Mouse (Mus musculus) spleen, postnatal 14 days (tissue): ENCODE measurements around the gene Irf4.

ENCODE experiments used
- DNase-seq, 2 experiments: peaks; one replicate each; pipeline ENCODE4 v3.0.0; 2021 to 2022; ENCODE audit warnings: low spot score in 2 of 2

Gene Irf4

GRCm38 (mm10) chr13:30749021-30749556 is at the start of gene Irf4:
TSS of gene Irf4 (plus strand) at chr13:30749226.
- DNase-seq: peak; percentile 61 to 63

GRCm38 (mm10) chr13:30702695-30703094 is 46.3 kb upstream of the Irf4 start:
- no peak for DNase-seq

GRCm38 (mm10) chr13:30704246-30705095 is 44.6 kb upstream of the Irf4 start:
- DNase-seq: no peak

- DNase-seq: no peak
These were observed 38.0 kb upstream of the Irf4 start for GRCm38 (mm10) chr13:30711066-30711465.

DNA sequence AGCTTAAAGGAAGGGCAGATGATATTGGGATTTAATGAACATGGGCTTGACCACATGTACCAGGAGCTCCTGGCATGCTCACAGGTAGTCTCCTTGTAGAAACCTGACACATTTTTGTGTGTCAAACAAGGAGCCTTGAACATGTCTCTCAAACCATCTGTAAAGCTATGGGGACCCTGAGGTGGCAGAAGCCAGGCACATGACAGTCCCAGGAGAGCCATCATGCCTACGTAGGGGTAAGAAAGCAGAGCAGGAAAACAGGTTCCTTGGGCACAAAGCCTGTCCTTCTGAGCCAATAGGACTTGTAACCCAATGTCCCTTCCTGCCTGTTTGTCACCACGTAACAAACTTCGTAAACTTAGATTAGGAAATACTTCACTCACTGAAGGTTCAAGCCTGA is 37.3 kb upstream of the Irf4 start:
- no peak for DNase-seq

GRCm38 (mm10) chr13:30712280-30712679 is 36.7 kb upstream of the Irf4 start:
- DNase-seq: no peak

- DNase-seq: no peak
These were observed 35.4 kb upstream of the Irf4 start for GRCm38 (mm10) chr13:30713621-30714020.

DNA sequence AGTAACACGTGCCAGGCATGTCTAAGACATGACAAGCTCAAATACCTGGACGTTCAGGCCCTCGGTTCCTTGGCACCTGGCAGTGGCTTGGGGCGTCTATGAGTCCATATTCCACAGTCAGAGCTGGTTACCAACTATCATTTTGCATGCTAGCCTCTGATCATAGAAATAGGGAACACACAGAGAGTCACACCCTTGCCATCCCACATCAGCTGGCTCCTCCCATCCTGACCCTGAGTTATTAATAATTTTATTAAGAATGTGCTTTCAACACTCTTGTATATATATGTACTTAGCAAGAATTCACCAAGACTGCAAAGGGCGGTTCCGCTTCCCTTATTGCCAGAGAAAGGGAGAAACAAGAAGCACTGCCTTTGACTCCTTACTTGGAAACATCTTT is 34.5 kb upstream of the Irf4 start:
- DNase-seq: no peak

- DNase-seq: no peak
These were observed 34.0 kb upstream of the Irf4 start for GRCm38 (mm10) chr13:30715060-30715459.

DNA sequence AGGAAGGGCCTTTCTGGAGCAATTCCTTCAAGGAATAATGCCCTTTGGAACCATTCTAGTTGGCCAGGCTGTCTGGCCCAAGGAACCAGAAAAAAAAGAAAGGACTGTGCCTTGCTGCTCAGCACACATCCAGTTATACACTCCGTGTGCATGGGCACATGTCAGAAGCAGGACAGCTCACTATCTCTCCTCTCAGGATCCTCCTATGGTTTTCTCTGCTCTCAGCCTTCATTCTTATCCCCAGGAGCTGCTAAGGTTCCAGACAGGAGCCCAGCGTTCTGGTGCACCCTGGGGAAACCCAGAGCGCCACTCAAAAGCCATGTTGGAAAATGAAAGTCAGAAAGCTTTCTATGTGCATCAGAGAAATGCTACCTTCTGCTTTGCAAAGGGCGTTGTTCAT is 33.5 kb upstream of the Irf4 start:
- DNase-seq: no peak

- DNase-seq: no peak
These were observed 32.4 kb upstream of the Irf4 start for GRCm38 (mm10) chr13:30716611-30717010.

- DNase-seq: no peak
These were observed 26.4 kb upstream of the Irf4 start for GRCm38 (mm10) chr13:30722601-30723000.

GRCm38 (mm10) chr13:30723258-30723657 is 25.8 kb upstream of the Irf4 start:
- no peak for DNase-seq

DNA sequence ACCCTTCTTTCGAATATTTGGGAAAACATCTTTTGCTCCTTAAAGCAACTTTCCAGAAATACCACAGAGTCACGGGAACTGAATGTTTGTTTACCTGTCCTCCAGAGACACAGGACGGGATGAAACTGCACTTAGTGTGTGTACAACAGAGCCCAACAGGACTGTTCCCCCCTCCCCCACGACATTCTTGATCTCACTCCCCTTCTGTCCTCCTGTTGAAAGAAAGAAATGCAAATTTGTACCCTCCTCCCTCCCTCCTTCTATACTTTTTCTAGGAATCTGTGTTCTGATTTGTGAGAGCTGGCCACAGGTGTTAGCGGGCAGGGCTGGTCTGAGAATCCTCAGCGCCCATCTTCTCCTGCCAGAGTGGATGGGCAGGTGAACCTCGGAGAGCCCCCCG is 25.2 kb upstream of the Irf4 start:
- no peak for DNase-seq

- DNase-seq: no peak
These were observed 24.2 kb upstream of the Irf4 start for GRCm38 (mm10) chr13:30724691-30725271.

DNA sequence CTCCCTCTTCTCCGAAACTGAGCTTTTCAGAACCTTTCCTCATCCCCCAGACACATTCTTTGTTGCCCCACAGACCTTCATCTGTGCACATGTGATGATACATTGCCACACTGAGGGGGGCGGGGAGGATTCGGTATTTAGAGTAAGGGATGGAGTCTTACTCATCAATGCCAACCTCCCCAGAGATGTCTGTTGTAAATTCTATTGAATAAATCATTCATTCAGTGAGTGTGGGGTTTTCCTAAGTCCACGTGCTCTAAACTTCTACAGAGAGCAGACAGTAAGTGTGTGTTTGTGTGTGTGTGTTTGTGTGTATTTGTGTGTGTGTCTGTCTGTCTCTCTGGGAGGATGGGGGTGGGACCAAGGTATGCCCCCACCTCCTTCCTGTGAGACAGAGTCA is 22.1 kb upstream of the Irf4 start:
- no peak for DNase-seq

DNA sequence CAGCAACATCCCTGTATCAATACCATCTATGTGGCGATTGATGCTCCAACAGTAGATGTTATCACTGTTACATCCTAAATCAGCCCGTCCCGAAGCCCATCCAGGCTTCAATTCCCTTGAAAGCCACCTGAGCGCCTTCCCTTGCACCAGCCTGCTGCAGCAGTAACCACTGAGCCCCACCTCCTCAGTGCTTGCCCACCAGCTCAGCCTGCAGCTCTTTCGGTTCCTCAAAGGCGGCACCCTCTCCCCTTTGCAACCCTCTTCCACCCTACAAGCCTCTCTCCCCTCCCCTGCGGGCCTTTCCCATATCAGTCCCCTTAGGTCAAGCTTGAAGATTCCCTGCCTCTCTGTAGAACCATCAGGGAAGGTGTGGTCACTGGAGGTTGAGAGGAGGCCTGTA is 20.9 kb upstream of the Irf4 start:
- DNase-seq: peak in 1 of 2 experiments; percentile 34

DNA sequence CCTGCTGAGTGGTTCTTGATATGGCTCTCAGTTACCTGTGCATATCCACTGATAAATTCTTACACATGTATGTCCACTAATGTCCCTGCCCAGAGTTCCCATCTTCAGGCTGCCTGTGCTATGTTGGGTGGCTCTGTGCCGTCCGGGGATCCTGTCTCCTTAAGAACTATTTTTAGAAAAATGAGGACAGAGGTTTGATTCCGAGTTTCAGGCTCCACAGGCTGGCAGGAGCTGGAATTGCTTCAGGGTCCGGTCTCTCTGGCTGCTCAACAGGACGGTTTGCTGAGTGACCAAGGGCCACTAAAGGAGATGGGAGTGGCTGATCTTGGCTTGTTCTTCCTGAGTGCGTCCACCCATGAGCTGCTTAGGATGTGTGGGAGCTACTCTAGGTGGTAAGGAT is 19.8 kb upstream of the Irf4 start:
- no peak for DNase-seq

DNA sequence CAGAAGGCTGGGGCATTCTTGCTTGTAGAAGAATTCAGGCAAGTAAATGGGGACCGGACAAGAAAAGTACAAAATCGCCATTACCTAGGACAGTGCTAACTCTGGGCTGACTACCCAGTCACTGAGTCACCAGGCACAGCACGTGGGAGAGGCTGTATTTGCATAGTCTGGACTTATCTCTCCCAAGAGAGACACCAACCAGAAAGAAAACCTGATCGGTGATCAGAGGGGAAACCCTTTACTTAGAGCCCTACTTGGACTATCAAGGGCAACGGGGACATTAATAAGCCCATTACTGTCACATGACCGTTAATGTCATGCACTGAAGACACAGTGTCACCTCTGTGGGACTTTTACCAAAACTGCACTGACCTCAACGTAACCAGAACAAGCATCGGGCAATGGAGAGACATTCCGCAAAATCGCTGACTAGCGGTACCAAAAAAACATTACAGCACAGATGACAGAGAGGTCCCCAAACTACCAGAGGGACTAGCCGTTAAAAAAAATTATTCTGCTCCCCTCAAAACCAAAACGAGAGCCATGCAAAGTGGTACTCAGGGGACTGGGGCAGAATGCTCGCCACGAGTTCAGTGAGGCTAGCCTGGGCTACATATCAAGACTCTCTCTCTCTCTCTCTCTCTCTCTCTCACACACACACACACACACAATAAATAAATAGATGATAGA is 18.8 kb upstream of the Irf4 start:
- DNase-seq: no peak

DNA sequence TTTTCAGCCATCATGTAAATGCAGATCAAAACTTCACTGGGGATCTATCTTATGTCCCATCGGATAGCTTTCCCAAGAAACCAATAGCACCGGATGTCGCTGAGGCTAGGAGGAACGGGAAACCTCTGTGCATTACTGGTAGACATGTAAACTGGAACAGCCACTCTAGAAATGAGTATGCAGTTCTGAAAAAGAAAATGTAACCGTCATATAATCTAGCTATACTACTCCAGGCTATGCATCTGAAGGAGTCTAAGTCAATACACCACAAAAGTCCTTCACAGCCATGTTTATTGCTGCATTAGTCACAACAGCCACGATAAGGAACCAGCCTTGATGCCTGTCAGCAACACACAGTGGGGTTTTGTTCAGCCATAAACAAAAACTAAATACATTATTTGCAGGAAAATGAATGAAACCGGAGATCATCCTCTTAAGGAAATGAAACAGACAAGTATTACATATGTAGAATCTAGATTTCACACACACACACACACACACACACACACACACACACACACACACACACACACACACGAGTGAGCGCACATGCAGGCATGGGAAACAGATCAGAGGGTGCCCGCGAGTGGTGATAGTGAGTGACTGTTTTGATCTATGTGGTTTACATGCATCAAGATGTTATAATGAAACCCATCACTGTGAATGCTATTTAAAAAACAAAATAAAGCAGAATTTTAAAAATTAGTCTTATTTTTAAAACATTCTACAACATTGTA is 16.1 kb upstream of the Irf4 start:
- no peak for DNase-seq

DNA sequence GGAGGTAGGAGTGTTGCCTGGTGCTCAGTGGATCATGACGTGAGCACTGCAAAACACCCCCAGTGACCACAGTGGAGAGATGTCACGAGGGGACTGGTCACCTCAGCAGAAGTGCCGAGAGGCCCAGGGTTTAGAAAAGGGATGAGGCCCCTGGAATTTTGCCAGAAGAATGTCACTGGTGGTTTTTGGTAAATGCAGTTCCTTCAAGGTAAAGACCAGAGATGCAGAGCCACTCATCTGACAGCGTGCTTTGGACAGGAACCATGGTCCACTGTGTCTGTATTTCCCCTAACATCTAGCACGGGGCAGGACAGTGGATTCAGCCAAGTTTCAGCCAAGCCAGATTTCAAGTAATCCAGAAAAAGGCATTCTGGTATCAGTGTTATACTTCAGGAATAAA is 12.3 kb upstream of the Irf4 start:
- no peak for DNase-seq

- DNase-seq: no peak
These were observed 11.8 kb upstream of the Irf4 start for GRCm38 (mm10) chr13:30737257-30737656.
